Mouse (Mus musculus) ovary, postnatal 36 days (tissue): ENCODE data around the gene Ptgs1.

Source experiments
- DNase-seq: peaks from one replicate; pipeline ENCODE4 v3.0.0; 2022; ENCODE audit warnings: low spot score, mixed read lengths

The Ptgs1 gene

GRCm38 (mm10) chr2:36251156-36251555, 20.9 kb downstream of the Ptgs1 start:
- no peak for DNase-seq

GRCm38 (mm10) chr2:36252505-36252904, 22.3 kb downstream of the Ptgs1 start:
- no peak for DNase-seq

GRCm38 (mm10) chr2:36254445-36254844, 24.2 kb downstream of the Ptgs1 start:
- no peak for DNase-seq

- no peak for DNase-seq
Observed at GRCm38 (mm10) chr2:36256931-36257330, 26.7 kb downstream of the Ptgs1 start.

- DNase-seq: no peak
Observed at GRCm38 (mm10) chr2:36259382-36259781, 29.2 kb downstream of the Ptgs1 start.

GRCm38 (mm10) chr2:36259798-36260540, 29.7 kb downstream of the Ptgs1 start:
- DNase-seq: no peak

- no peak for DNase-seq
Observed at GRCm38 (mm10) chr2:36262025-36262424, 31.8 kb downstream of the Ptgs1 start.

- DNase-seq: no peak
Observed at GRCm38 (mm10) chr2:36269458-36269857, 39.2 kb downstream of the Ptgs1 start.

GRCm38 (mm10) chr2:36270186-36270585, 40.0 kb downstream of the Ptgs1 start:
- DNase-seq: no peak

- no peak for DNase-seq
Observed at GRCm38 (mm10) chr2:36271085-36271484, 40.9 kb downstream of the Ptgs1 start.

- DNase-seq: no peak
Observed at GRCm38 (mm10) chr2:36272288-36272950, 42.2 kb downstream of the Ptgs1 start.

GRCm38 (mm10) chr2:36276454-36276853, 46.2 kb downstream of the Ptgs1 start:
- peak; percentile 5 for DNase-seq

- no peak for DNase-seq
Observed at GRCm38 (mm10) chr2:36278760-36279159, 48.5 kb downstream of the Ptgs1 start.

GRCm38 (mm10) chr2:36281138-36281537, 50.9 kb downstream of the Ptgs1 start:
- no peak for DNase-seq

- DNase-seq: no peak
Observed at GRCm38 (mm10) chr2:36282301-36282700, 52.1 kb downstream of the Ptgs1 start.
